In the genomic region with DNA sequence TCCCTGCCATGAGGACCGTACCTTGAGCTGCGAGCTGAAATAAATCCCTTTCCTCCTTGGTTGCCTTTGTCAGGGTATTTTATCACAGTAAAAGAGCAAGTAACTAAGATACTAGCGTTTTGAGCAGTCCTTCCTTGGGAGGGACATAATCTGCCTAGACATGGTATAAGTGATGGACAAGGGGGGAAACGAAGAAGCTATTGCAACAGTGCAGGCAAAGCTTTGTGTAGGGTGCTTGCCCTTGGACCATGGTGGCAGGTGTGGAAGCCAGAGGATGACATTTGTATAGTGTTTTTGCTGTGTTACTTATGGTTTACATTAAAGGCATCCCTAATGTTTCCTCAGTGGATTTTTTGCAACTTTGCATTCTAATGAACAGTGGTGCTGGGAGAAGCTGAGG, we compare ENCODE assay signal across 8 mouse cellular contexts. TPM values are rescaled to one million over a fixed set of nuclear protein-coding genes. Genes with fewer than 3 reads are reported as not detected.
DNase-seq lines count a peak whose midpoint lies in the region; ATAC-seq and TF ChIP-seq lines count a peak whose summit lies in the region.

No protein-coding gene starts in this region.

- H3K4me3 ChIP-seq in heart, adult 2 months, result peak overlapping the region; percentile 60; the same call in 1 of the 2 replicates
- peak overlapping the region; percentile 73; the same call in 1 of the 2 replicates for H3K4me3 ChIP-seq in spleen, adult 2 months (ENCODE audit: extremely low read depth, insufficient read depth, insufficient read length)
- H3K4me3 ChIP-seq in liver, embryonic 15.5 days (replicated peaks), result peak overlapping the region; percentile 63

- H3K4me1 ChIP-seq in heart, adult 2 months (ENCODE audit: control insufficient read depth, insufficient read depth, low read length), result no peaks in the 10 kb centered on the region
- peaks cover 2% of the 10 kb centered on the region; the same call in 1 of the 2 replicates for H3K4me1 ChIP-seq in spleen, adult 2 months (ENCODE audit: control insufficient read depth, insufficient read depth, insufficient read length)
- peaks cover 10% of the 10 kb centered on the region for H3K4me1 ChIP-seq in liver, embryonic 15.5 days (replicated peaks)

- ATAC-seq in liver, embryonic 15.5 days (ENCODE audit: insufficient read depth), result no peak
- no peak for ATAC-seq in megakaryocyte progenitor cell, adult 5-6 weeks (replicated peaks; ENCODE audit: poor library complexity)

- TF ChIP-seq POLR2A in heart, adult 2 months (IDR thresholded peaks at IDR 0.05; ENCODE audit: insufficient read depth, low read depth, low read length), result no peak
- no peak for TF ChIP-seq POLR2A in spleen, adult 2 months (IDR thresholded peaks at IDR 0.05; ENCODE audit: low read depth, low read length)

- H3K36me3 ChIP-seq in heart, adult 2 months (ENCODE audit: control insufficient read depth, insufficient read depth, low read length), result no peaks in the 10 kb centered on the region
- no peaks in the 10 kb centered on the region for H3K36me3 ChIP-seq in spleen, adult 2 months (ENCODE audit: control insufficient read depth, insufficient read depth, low read length)
- no peaks in the 10 kb centered on the region for H3K36me3 ChIP-seq in liver, embryonic 15.5 days (replicated peaks)

- no peak for DNase-seq in heart, adult 2 months
- DNase-seq in heart, postnatal 4 days, result no peak
- DNase-seq in spleen, adult 2 months (ENCODE audit: low read depth in 1 of 2, low spot score in 2 of 2), result no peak
- no peak for DNase-seq in spleen, adult 12 weeks (ENCODE audit: low spot score)
- no peak for DNase-seq in MN1 (ENCODE audit: low spot score)
- DNase-seq in layer of hippocampus, adult 9-10 months (ENCODE audit: low spot score), result no peak

- H3K9ac ChIP-seq in heart, adult 2 months (ENCODE audit: low read depth, low read length), result no peak overlapping the region
- H3K9ac ChIP-seq in liver, embryonic 15.5 days, result no peak overlapping the region

- TF ChIP-seq EP300 in heart, adult 2 months (IDR thresholded peaks at IDR 0.05; ENCODE audit: insufficient read depth, low read depth, low read length), result no peak

- H3K4me2 ChIP-seq in liver, embryonic 15.5 days, result peak overlapping the region; percentile 86

- H3K79me2 ChIP-seq in heart, adult 2 months (replicated peaks; ENCODE audit: control insufficient read depth, insufficient read depth, low read length), result no peaks in the 10 kb centered on the region

- H3K9me3 ChIP-seq in liver, embryonic 15.5 days (replicated peaks), result no peaks in the 10 kb centered on the region

- H3K27me3 ChIP-seq in heart, adult 2 months (ENCODE audit: control insufficient read depth, insufficient read depth, low read length), result no peaks in the 10 kb centered on the region
- no peaks in the 10 kb centered on the region for H3K27me3 ChIP-seq in spleen, adult 2 months (ENCODE audit: control insufficient read depth, insufficient read depth, low read length)
- H3K27me3 ChIP-seq in liver, embryonic 15.5 days, result peaks cover 46% of the 10 kb centered on the region

- intact Hi-C loops in heart, adult 2 months (cut with DNase I), result no loop called here

- H3K27ac ChIP-seq in heart, adult 2 months, result no peak overlapping the region
- no peak overlapping the region for H3K27ac ChIP-seq in spleen, adult 2 months (ENCODE audit: insufficient read depth, low read length)
- H3K27ac ChIP-seq in liver, embryonic 15.5 days (replicated peaks), result no peak overlapping the region

- TF ChIP-seq CTCF in heart, adult 2 months (IDR thresholded peaks at IDR 0.05), result no peak
- no peak for TF ChIP-seq CTCF in spleen, adult 2 months (IDR thresholded peaks at IDR 0.05; ENCODE audit: extremely low read depth, insufficient read depth, insufficient read length, insufficient replicate concordance)

- WGBS in heart, adult 2 months, result 89% methylated on average over 4 of the region's 4 CpGs
- WGBS in spleen, adult 2 months, result 84% methylated on average over 4 of the region's 4 CpGs
- WGBS in liver, embryonic 15.5 days (ENCODE audit: insufficient replicate concordance), result 66% methylated on average over 4 of the region's 4 CpGs

RNA-seq across cellular contexts. Expression of a gene that starts 0.5 kb away (rescaled TPM):
- total RNA-seq in heart, adult 2 months (2021), result under 1 TPM in 1 of 2 experiments, not detected in 1; 0.14 TPM
- 0.09 TPM in 1 of 2 replicates, not detected in the other for polyA plus RNA-seq in heart, adult 2 months (2012; rRNA removed)
- total RNA-seq in heart, postnatal 4 days (2021), result under 1 TPM; 0.21 to 0.25 TPM
- 0.04 TPM in 1 of 2 replicates, not detected in the other for polyA plus RNA-seq in spleen, adult 2 months (2012; rRNA removed)
- 0.02 and 0.05 TPM in 2 replicates for polyA plus RNA-seq in liver, embryonic 15.5 days (2015; fragmentation: Nextera tagmentation; extraction: Ambion mirVana)
- total RNA-seq in megakaryocyte progenitor cell, adult 5-6 weeks (2015), result not detected in 2 replicates
- total RNA-seq in megakaryocyte progenitor cell, adult 5-6 weeks (2017), result not detected in 2 replicates

RNA-seq across cellular contexts. Expression of a gene that starts 30.4 kb away (rescaled TPM):
- total RNA-seq in heart, adult 2 months (2021), result 100 to 1,000 TPM; 182 to 219 TPM
- polyA plus RNA-seq in heart, adult 2 months (2012; rRNA removed), result 16.1 and 41.7 TPM in 2 replicates
- total RNA-seq in heart, postnatal 4 days (2021), result 100 to 1,000 TPM; 129 to 131 TPM
- 10.0 and 21.6 TPM in 2 replicates for polyA plus RNA-seq in spleen, adult 2 months (2012; rRNA removed)
- 14.3 and 14.7 TPM in 2 replicates for polyA plus RNA-seq in liver, embryonic 15.5 days (2015; fragmentation: Nextera tagmentation; extraction: Ambion mirVana)
- total RNA-seq in megakaryocyte progenitor cell, adult 5-6 weeks (2015), result 108 and 109 TPM in 2 replicates
- 75.8 and 86.8 TPM in 2 replicates for total RNA-seq in megakaryocyte progenitor cell, adult 5-6 weeks (2017)

RNA-seq across cellular contexts. Expression of a gene that starts 44.0 kb away (rescaled TPM):
- total RNA-seq in heart, adult 2 months (2021), result 1 to 10 TPM; 3.0 to 3.1 TPM
- polyA plus RNA-seq in heart, adult 2 months (2012; rRNA removed), result 1.6 and 2.7 TPM in 2 replicates
- 10 to 100 TPM in 1 of 2 experiments, 1 to 10 TPM in 1; 8.5 to 11.4 TPM for total RNA-seq in heart, postnatal 4 days (2021)
- polyA plus RNA-seq in spleen, adult 2 months (2012; rRNA removed), result 0.92 and 0.96 TPM in 2 replicates
- 12.4 and 15.1 TPM in 2 replicates for polyA plus RNA-seq in liver, embryonic 15.5 days (2015; fragmentation: Nextera tagmentation; extraction: Ambion mirVana)
- 72.7 and 81.7 TPM in 2 replicates for total RNA-seq in megakaryocyte progenitor cell, adult 5-6 weeks (2015)
- total RNA-seq in megakaryocyte progenitor cell, adult 5-6 weeks (2017), result 59.6 and 66.6 TPM in 2 replicates

RNA-seq across cellular contexts. Expression of a gene that starts 51.9 kb away (rescaled TPM):
- 10 to 100 TPM; 18.1 to 22.1 TPM for total RNA-seq in heart, adult 2 months (2021)
- 5.3 and 7.8 TPM in 2 replicates for polyA plus RNA-seq in heart, adult 2 months (2012; rRNA removed)
- total RNA-seq in heart, postnatal 4 days (2021), result 10 to 100 TPM; 16.4 to 16.8 TPM
- 1.4 and 2.9 TPM in 2 replicates for polyA plus RNA-seq in spleen, adult 2 months (2012; rRNA removed)
- 4.9 and 6.2 TPM in 2 replicates for polyA plus RNA-seq in liver, embryonic 15.5 days (2015; fragmentation: Nextera tagmentation; extraction: Ambion mirVana)
- total RNA-seq in megakaryocyte progenitor cell, adult 5-6 weeks (2015), result 24.8 and 25.3 TPM in 2 replicates
- total RNA-seq in megakaryocyte progenitor cell, adult 5-6 weeks (2017), result 22.8 and 29.8 TPM in 2 replicates

Comparison
In these comparisons a context has a peak if more than half of its experiments do, and no peak if none do; other contexts are left out.
1. RNA of a gene that starts 44.0 kb away (total RNA-seq): 59.6 to 81.7 TPM in megakaryocyte progenitor cell, adult 5-6 weeks; 8.5 to 11.4 TPM in heart, postnatal 4 days and 3.0 to 3.1 TPM in heart, adult 2 months; every median in the first group is over 4 times any median in the second.
2. Peak in every context shown above with its lines, with median percentiles within 50 percentile points of each other: H3K4me3 ChIP-seq.